Mouse (Mus musculus) T-helper 2 cell (primary cell): ENCODE measurements at regions not wholly inside any gene's neighbourhood (a gene's known extent, or its start where the extent isn't known, plus 50 kb on each side); places are given as distances from the start of the nearest gene placed in this dataset.
"Not testable (repeated sequence)": the region's sequence is repeated elsewhere in the genome, so short reads cannot be mapped to it uniquely, and the experiment has no call there.

ENCODE experiments used
- in situ Hi-C: fragments of 300-600 bp; cut with MboI, MseI; formaldehyde crosslinking; loops from one replicate; pipeline ENCODE4 v1.15.1; 2025; ENCODE audit warnings: high pct_unique_total_duplicates

DNA sequence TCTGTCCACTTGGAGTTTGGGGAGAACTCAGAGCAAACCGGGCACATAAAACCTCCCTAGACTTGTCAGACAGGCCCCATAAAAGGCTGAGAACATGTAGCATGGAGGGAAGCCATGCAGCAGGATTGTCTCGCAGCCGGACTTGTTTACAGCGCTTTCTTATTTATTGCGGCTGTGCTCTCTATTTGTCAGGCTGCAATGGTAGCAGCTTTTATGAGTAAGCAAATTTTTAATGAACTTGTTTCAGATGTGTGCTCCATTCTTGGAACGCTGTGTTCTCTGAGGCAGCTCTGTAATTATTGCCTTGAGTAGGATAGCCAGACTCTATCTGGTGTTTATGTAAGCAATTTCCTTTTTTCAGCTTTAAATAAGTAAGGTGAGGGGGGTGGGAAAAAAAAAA is 169.2 kb upstream of the Camk1g start:
- in situ Hi-C loops, result no loop called here

- in situ Hi-C loops, result no loop called here
Measured at GRCm38 (mm10) chr1:193538425-193538824, 168.3 kb upstream of the Camk1g start.

DNA sequence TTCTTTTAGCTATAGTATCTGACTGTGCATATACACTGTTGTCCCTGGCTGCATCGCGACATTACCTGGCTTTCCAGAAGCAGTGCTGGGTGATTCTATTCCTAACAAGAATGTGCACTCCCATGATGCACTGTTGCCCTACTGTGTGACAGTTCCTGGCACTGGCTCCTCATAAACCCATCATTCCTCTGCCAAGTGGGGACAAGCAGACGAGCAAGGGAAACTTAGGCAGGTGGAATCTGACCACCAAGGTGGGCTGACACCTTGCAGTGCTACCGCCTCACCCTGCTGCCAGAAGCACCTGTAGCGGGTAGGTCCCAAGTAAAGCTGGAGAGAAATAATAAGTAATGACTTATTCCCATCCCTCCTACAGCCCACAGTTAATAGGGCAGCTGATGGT is 167.5 kb upstream of the Camk1g start:
- in situ Hi-C loops, result no loop called here

- in situ Hi-C loops, result no loop called here
Measured at GRCm38 (mm10) chr1:193536552-193536951, 166.5 kb upstream of the Camk1g start.

GRCm38 (mm10) chr1:193534449-193534848 is 164.4 kb upstream of the Camk1g start:
- in situ Hi-C loops, result no loop called here

DNA sequence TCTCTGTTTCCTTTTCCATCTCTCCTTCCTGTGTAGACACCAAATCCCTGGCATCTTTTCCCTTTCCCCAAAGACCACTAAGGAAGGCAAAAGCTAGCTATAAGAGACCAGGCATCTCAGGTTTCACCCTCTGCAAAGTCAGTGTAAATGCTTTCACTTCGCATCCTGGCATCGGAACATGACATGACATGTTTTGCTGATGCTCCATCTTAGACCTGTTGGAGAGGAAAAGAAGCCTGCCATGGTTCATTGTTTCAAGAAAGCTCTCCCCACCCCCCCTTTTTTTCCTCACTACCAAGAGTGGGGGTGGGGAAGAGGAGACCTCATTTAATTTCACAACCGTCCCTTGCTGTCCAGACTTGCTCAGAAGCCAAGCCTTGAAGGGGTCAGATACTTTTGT is 156.4 kb upstream of the Camk1g start:
- in situ Hi-C loops, result no loop called here

- in situ Hi-C loops, result no loop called here
Measured at GRCm38 (mm10) chr1:193522007-193522406, 151.9 kb upstream of the Camk1g start.

- in situ Hi-C loops, result no loop called here
Measured at GRCm38 (mm10) chr1:193518840-193519239, 148.7 kb upstream of the Camk1g start.

DNA sequence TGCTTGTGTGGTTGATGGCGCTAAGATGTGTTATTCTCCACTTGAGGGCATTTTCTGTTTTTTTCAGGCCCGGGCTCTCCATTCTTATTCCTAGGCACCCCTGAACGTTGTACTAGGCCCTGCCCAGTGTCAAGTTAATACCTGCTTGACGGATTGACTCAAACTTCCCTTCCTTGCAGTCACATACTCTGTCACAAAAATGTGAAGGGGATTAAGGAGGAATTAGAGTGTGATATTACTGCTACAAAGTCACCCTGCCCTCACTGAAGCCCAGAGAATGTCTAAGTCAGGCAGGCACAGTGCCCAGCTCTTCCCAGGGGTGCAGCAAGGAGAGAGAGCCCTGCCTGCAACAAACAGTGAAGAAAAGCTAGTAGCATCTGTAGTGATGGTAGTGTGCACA is 147.9 kb upstream of the Camk1g start:
- in situ Hi-C loops, result no loop called here

DNA sequence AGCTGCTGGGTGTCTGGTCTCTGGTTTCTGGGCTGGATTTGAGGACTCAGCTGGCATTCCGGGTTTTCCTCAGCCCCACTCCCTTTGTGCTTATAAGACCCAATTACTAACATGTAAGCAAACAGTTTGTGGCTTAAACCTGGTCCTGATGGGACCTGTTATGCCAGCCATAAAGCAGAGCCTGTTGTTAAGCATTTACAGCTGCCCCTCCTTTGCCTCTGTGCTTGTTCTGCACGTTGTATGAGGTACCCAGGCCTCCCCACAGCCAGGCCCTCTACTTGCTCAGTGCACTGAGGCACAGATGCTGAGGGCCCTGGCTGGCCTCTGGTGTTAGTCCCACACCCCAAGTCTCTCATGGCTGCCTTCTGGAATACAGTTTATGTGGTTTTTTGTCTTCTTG is 147.2 kb upstream of the Camk1g start:
- in situ Hi-C loops, result no loop called here

GRCm38 (mm10) chr1:193516395-193516794 is 146.3 kb upstream of the Camk1g start:
- in situ Hi-C loops, result no loop called here

DNA sequence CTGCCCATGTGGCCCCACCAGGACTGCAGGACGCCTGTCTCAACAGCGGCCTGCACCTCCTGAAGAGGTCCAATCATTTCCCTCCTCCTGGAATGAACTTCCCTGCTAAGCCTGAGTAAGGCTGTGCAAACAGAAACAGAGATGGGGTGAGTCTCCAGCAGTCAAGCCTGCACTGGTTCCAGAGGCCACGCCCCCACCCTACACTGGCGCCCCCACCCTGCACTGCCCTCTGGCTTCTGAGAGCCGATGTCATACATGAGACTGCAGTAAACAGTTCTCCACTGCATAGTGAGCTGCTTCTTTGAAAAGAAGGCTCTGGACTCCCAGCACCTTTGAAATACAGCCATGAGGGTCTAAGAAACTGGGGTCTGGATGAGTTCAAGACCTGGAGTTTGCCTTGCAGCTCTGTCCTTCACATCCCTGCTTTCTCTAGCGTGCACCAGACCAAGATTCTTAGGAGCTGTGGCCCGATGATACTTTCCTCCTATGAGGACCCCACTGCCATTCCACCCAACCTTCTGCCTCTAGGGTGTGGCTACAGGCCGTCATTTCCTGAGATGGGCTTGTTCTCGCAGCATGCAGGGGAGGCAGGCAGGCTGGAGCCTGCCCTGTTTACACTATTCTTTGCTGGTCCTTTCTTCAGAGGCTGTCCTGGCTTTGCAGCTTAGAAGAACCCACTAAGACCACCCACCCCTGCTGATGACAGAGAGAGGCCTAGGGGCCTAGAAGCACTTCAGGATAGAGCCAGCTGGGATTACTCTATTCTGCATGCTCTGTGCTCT is 144.0 kb upstream of the Camk1g start:
- in situ Hi-C loops, result no loop called here

DNA sequence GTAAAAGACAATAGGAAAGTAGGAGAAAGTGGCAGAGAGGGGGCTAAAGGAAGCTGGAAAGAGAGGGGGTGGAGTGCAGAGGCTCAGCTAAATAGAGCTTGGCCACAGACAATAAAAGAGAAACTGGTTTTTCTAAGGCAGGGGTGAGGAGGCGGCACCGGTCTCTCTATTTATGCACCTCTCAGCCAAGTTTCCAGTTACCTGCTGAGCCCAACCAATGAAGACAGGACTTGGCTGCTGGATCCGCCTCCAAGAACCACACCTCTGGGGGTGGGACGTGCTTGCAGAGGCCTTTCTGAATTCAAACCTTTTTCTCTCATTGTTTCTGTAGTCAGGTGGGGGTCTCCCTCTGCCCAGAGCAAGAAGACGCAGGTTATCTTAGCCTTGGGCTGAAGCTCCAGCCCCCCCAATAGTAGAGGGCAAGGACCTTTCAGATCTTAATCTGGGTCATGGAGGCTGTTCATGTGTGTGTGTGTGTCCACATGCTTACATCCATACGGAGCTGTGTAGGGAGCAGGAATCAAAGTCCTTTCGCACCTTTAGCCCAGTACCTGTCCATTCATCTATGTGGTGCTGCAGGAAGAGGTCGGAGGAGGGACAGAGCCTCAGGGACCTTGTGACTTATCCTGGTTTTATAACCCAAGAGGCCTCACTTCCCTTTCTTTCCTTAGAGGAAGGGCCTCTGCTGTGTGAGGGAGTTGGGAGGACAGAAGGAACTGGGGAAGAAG is 140.1 kb upstream of the Camk1g start:
- in situ Hi-C loops, result no loop called here

DNA sequence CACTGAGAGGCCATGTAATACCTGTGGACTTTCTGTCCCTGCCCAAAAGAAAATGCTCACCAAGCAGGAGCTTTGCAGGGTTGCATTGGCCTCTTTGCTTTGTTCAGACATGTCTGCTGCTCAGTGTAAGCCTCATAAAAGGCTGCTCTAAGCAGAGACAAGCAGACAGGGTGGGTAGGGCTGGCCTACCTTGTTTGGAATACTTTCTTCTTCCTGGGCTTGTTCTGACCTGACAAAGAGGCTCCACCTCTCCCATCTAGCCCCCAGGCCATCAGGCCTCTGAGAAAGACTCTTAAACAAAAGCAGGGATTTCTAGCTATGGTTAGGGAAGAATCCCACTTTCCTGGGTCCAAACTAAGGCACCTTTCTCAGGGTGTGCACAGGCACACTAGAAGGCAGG is 138.2 kb upstream of the Camk1g start:
- in situ Hi-C loops, result no loop called here

DNA sequence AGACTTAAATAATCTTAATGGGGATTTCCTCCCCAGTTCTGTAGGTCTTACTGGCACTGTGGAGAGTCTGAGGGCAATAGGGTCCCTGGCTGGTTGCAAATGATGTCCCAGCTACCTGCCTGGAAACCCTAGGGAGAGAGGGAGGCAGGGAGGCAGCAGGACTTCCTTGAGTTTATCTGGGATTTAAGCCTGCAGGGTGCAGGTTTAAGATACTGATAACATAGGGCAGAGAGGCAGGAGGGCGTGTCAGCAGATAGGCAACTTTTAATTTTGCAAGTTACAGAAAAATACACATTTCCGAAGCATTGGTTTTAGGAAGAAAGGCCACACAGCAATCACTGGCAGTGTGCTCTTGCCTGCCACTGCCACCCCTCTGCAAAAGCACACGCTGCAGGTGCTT is 136.9 kb upstream of the Camk1g start:
- in situ Hi-C loops, result no loop called here

DNA sequence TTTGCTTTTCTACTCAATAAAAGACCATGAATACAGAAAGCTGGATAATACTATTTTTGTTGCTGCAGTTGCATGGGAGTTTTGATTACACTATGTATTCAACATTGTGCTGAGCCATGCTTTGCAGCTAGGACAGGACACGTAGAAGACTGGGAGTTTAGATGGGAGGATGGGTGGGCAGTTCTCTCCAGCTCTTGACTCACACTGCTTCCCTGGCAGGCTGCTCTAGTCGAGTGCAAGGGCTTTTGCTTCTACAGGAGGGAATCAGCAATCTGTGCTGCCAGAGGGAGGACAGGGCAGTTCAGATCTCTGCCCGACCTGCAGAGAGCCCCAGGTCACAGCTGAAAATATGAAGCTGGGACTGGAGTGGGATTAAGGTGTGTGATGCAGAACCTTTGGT is 135.3 kb upstream of the Camk1g start:
- in situ Hi-C loops, result no loop called here

DNA sequence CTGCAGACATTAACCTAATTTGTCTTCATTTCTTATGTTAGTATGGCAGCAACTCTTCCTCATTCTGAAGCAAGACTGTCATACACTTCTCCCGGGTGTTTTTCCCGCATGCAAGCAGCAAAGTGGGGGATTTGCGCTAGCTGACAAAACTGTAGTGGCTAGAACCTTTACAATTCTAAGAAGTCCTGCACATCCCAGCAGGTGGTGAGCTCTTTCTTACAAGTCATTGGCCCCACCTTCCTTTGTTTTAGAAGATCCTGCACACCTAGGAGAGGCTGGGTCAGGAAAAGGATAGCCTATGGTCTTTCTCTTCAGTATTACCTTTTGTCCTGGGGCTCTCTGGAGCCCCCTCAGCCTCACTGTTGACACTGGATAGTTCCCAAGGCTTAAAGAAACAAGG is 134.5 kb upstream of the Camk1g start:
- in situ Hi-C loops, result no loop called here

- in situ Hi-C loops, result no loop called here
Measured at GRCm38 (mm10) chr1:193503624-193504325, 133.7 kb upstream of the Camk1g start.

- in situ Hi-C loops, result loop anchor here (10.0 kb wide), 1 partner anchor 432 kb away; no protein-coding TSS in a partner anchor
Measured at GRCm38 (mm10) chr1:193496265-193497183, 126.4 kb upstream of the Camk1g start.

DNA sequence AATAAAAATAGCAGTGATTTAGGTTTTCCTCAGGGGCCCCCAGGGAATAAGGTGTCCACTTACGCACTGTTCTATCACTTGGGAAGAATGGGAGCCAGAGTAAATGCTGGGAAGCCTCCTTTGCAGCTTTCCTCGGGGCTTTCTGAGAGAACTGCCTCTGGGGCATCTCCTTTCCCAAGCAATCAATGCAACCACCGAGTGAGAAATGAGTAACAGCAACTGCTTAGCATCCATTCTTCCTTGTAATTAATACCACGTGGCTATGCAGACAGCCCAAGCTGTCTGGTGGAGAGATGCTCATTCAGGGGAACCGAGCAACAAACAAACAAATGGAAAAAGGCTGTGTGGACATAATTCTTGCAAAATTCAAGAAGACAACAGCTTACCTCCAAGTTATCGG is 117.9 kb upstream of the Camk1g start:
- in situ Hi-C loops, result no loop called here

- in situ Hi-C loops, result not testable (repeated sequence)
Measured at GRCm38 (mm10) chr1:193486668-193487067, 116.6 kb upstream of the Camk1g start.
